Mouse (Mus musculus) megakaryocyte, embryonic 14.5 days (primary cell): ENCODE measurements at regions not wholly inside any gene's neighbourhood (a gene's known extent, or its start where the extent isn't known, plus 50 kb on each side); places are given as distances from the start of the nearest gene placed in this dataset.

Experiments
- FLI1 ChIP-seq: IDR thresholded peaks from 2 replicates; pipeline ENCODE4 v1.6.1; 2012; ENCODE audit warnings: low read length, inconsistent platforms, mixed read lengths
- GATA1 ChIP-seq: IDR thresholded peaks from 3 replicates; pipeline ENCODE4 v1.6.1; 2012; ENCODE audit warnings: mixed read lengths, low read length, inconsistent platforms, borderline replicate concordance

DNA sequence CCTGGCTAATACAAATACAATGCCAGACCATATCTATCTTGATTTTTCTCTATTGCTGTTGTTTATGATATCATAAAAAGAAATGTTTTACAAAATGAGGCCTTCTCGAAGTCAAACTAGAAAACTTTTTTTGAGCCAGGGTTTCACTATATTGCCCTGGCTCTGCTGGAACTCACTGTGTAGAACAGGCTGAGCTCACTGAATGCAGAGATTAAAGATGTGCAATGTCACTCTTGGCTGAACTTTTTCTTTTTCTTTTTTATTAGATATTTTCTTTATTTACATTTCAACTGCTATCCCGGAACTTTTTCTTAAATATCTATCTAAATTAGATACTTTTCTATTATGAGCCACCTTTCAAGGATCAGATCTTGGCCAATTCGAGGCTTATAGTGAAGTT, 224.5 kb upstream of the Tcf21 start:
- TF ChIP-seq GATA1 (no peak), FLI1 (no peak)
